Mouse (Mus musculus) hindbrain, embryonic 12.5 days (tissue): ENCODE results near the gene Arrdc5. TPM values are rescaled to one million over a fixed set of nuclear protein-coding genes. Genes with fewer than 3 reads are reported as not detected.
A peak's percentile ranks its signal among the peaks of the same experiment; 100 is the strongest.
"Not testable (repeated sequence)": the region's sequence is repeated elsewhere in the genome, so short reads cannot be mapped to it uniquely, and the experiment has no call there.

ENCODE experiments used
- ATAC-seq: fragments of 200-750 bp; cut with Nextera tagmentation; 2 replicates; pipeline ENCODE4 v1.8.0; 2017; ENCODE audit warnings: moderate TSS enrichment; ENCODE audit not compliant: low FRiP score
- H3K27ac ChIP-seq: fragments of 300-500 bp; sonication (generic); 2 replicates; pipeline ENCODE4 v1.5.1; 2016; ENCODE audit warnings: mild to moderate bottlenecking
- H3K27me3 ChIP-seq: fragments of 300-500 bp; sonication (generic); 2 replicates; pipeline ENCODE4 v1.6.1; 2016; ENCODE audit warnings: mild to moderate bottlenecking
- H3K36me3 ChIP-seq: fragments of 300-500 bp; sonication (generic); 2 replicates; pipeline ENCODE4 v1.6.1; 2016; ENCODE audit warnings: mild to moderate bottlenecking
- H3K4me1 ChIP-seq: fragments of 300-500 bp; sonication (generic); 2 replicates; pipeline ENCODE4 v1.6.1; 2016
- H3K4me2 ChIP-seq: fragments of 300-500 bp; sonication (generic); replicated peaks from 2 replicates; pipeline ENCODE4 v1.6.1; 2016; ENCODE audit warnings: mild to moderate bottlenecking
- H3K4me3 ChIP-seq: fragments of 300-500 bp; sonication (generic); 2 replicates; pipeline ENCODE4 v1.5.1; 2016; ENCODE audit warnings: mild to moderate bottlenecking
- H3K9ac ChIP-seq: fragments of 300-500 bp; sonication (generic); 2 replicates; pipeline ENCODE4 v1.6.1; 2016; ENCODE audit warnings: mild to moderate bottlenecking, moderate library complexity
- H3K9me3 ChIP-seq: fragments of 300-500 bp; sonication (generic); replicated peaks from 2 replicates; pipeline ENCODE4 v1.6.1; 2016; ENCODE audit warnings: mild to moderate bottlenecking
- WGBS: fragments of 180-500 bp; shearing (Covaris S2); methylation state at CpG from one replicate; pipeline ENCODE4 v1.1.7; 2016; 5-methylcytosine and 5-hydroxymethylcytosine counted together
- polyA plus RNA-seq: library from polyadenylated mRNA; unstranded; fragments of >200 nt; fragmentation: Nextera tagmentation; extraction: Ambion mirVana; gene quantifications from 2 replicates; pipeline ENCODE4 v1.2.1, GENCODE M21; 2016

The Arrdc5 gene
- polyA plus RNA-seq, 1 experiment from 2014 or later: not detected

GRCm38 (mm10) chr17:56272644-56273043 is 27.4 kb downstream of the Arrdc5 start:
- H3K4me1 ChIP-seq: peaks cover 23% of the 10 kb centered on the region
- no peaks in the 10 kb centered on the region for H3K36me3 ChIP-seq
- H3K4me2 ChIP-seq: no peak overlapping the region
- H3K27me3 ChIP-seq: no peaks in the 10 kb centered on the region
- H3K4me3 ChIP-seq: no peak overlapping the region
- no peak for ATAC-seq
- no peak overlapping the region; the same call in 1 of the 2 replicates for H3K9ac ChIP-seq
- WGBS: 86% methylated on average over 3 of the region's 3 CpGs
- H3K9me3 ChIP-seq: no peaks in the 10 kb centered on the region
- no peak overlapping the region for H3K27ac ChIP-seq

DNA sequence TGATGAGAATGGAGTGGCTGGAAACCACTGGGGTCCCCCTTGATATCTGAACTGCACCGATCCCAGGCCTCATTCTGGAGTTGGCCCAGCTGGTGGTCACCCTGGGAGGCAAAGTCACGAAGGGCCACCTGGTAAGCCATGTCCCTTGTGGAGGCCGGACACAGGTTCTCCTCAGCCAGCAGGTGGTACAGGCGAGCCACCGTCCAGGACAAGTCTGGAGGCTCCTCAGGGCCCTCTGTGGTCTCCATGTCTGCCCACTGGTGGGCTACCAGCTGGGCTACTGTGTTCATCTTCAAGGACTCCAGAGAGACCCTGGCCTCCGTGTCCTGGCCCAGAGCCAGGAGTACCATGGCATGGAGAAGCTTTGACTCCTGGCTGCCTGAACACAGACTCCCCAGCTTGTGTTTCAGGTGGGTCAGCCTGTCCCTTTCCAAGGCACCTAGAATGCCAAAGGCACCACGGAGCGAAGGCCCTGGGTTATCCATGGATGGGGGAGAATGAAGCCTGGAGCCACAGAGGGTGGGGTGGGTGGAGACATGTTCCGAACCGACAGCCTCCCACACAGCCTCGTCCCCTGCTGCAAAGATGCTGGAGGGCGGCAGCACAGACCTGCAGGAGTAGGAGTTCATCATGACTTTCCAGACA is 28.4 kb downstream of the Arrdc5 start:
- peaks cover 15% of the 10 kb centered on the region for H3K4me1 ChIP-seq
- ATAC-seq: no peak
- 83% methylated on average over 12 of the region's 12 CpGs for WGBS
- H3K9me3 ChIP-seq: no peaks in the 10 kb centered on the region
- H3K4me2 ChIP-seq: no peak overlapping the region
- no peaks in the 10 kb centered on the region for H3K36me3 ChIP-seq
- H3K27ac ChIP-seq: no peak overlapping the region
- H3K4me3 ChIP-seq: no peak overlapping the region
- no peak overlapping the region for H3K9ac ChIP-seq
- no peaks in the 10 kb centered on the region for H3K27me3 ChIP-seq

GRCm38 (mm10) chr17:56269741-56270140 is 30.3 kb downstream of the Arrdc5 start:
- peak overlapping the region; percentile 58; the same call in 1 of the 2 replicates for H3K27ac ChIP-seq
- ATAC-seq: peak; percentile 39
- peak overlapping the region; percentile 62 for H3K9ac ChIP-seq
- no peaks in the 10 kb centered on the region for H3K9me3 ChIP-seq
- peaks cover 7% of the 10 kb centered on the region for H3K4me1 ChIP-seq
- peaks cover 7% of the 10 kb centered on the region for H3K36me3 ChIP-seq
- 67% methylated on average over 3 of the region's 3 CpGs for WGBS
- peak overlapping the region; percentile 34 for H3K4me3 ChIP-seq
- H3K4me2 ChIP-seq: peak overlapping the region; percentile 60
- no peaks in the 10 kb centered on the region for H3K27me3 ChIP-seq

GRCm38 (mm10) chr17:56269153-56269630 is 30.9 kb downstream of the Arrdc5 start:
- Histone ChIP-seq H3K9ac (peak overlapping the region; percentile 62), H3K9me3 (no peaks in the 10 kb centered on the region), H3K36me3 (peaks cover 9% of the 10 kb centered on the region), H3K4me2 (peak overlapping the region; percentile 60), H3K27me3 (no peaks in the 10 kb centered on the region), H3K27ac (peak overlapping the region; percentile 58), H3K4me3 (peak overlapping the region; percentile 34), H3K4me1 (peaks cover 7% of the 10 kb centered on the region)
- peak; percentile 87 for ATAC-seq
- WGBS: 27% methylated on average over 12 of the region's 12 CpGs

- ATAC-seq: no peak
- no peak overlapping the region for H3K27ac ChIP-seq
- H3K4me1 ChIP-seq: peaks cover 13% of the 10 kb centered on the region
- no peaks in the 10 kb centered on the region for H3K27me3 ChIP-seq
- no peaks in the 10 kb centered on the region for H3K9me3 ChIP-seq
- 71% methylated on average over 3 of the region's 3 CpGs for WGBS
- no peak overlapping the region for H3K4me3 ChIP-seq
- no peak overlapping the region for H3K4me2 ChIP-seq
- peaks cover 23% of the 10 kb centered on the region for H3K36me3 ChIP-seq
- no peak overlapping the region for H3K9ac ChIP-seq
These were observed 33.8 kb downstream of the Arrdc5 start for GRCm38 (mm10) chr17:56266271-56266670.

DNA sequence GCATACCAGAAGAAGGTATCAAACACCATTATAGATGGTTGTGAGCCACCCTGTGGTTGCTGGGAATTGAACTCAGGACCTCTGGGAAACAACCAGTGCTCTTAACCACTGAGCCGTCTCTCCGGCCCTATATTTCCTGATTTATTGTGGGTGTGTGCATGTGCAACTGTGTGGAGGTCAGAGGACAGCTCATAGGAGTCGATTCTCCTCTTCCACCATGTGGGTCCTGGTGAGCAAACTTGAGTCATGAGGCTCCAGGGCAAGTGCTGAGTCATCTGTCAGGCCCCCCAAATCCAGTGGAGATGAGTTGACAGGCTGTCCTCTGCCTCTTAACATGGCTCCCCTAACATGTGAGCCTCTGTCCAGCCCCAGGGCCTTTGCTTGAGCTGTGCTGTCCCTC is 34.2 kb downstream of the Arrdc5 start:
- WGBS: 86% methylated on average over 3 of the region's 3 CpGs
- ATAC-seq: no peak
- H3K4me2 ChIP-seq: no peak overlapping the region
- no peaks in the 10 kb centered on the region for H3K9me3 ChIP-seq
- no peak overlapping the region for H3K27ac ChIP-seq
- H3K27me3 ChIP-seq: no peaks in the 10 kb centered on the region
- no peak overlapping the region for H3K4me3 ChIP-seq
- H3K9ac ChIP-seq: no peak overlapping the region
- peaks cover 27% of the 10 kb centered on the region for H3K36me3 ChIP-seq
- peaks cover 17% of the 10 kb centered on the region for H3K4me1 ChIP-seq

DNA sequence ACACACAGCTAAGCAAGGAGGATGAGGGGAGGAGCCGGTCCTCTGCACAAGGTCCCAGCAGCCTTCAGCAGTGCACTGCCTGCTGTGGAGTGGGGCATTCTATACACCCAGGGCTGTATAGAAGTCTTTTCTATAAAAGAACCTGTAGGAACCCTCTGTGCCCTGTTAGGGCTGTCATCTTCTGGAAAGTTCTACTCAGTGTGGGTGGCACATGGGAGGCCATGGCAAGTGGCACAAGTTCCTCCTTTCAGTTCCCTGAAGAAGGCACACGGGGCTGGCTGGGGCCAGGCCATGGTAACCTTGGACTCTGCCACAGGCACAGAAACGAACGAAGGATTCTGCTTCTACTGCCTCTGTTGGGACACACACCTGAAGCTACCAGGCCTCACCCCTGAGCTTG is 35.1 kb downstream of the Arrdc5 start:
- Histone ChIP-seq H3K9me3 (no peaks in the 10 kb centered on the region), H3K27ac (no peak overlapping the region), H3K36me3 (peaks cover 35% of the 10 kb centered on the region), H3K27me3 (no peaks in the 10 kb centered on the region), H3K4me3 (no peak overlapping the region), H3K4me1 (peaks cover 24% of the 10 kb centered on the region), H3K4me2 (no peak overlapping the region), H3K9ac (no peak overlapping the region)
- 95% methylated on average over 4 of the region's 4 CpGs for WGBS
- no peak for ATAC-seq

DNA sequence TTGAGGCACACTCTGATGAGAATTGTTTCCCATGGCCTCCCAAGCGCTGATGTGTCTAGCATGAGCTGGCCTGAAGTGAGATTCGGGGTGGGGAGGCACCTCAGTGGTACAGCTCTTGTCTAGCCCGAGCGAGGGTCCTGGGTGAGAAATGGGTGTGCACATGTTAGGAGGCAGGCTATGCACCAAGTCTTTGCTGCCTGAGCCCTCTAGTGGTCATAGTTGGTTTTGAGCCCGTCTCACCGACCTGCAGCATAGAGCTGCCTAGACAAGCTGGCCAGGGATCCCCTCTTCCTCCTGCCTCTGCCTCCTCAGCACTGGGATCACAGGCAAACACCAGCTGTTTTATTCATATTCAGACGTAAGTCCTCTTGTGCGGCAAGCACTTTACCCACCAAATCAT is 36.1 kb downstream of the Arrdc5 start:
- H3K4me1 ChIP-seq: peaks cover 27% of the 10 kb centered on the region
- H3K4me3 ChIP-seq: no peak overlapping the region
- no peak overlapping the region for H3K27ac ChIP-seq
- no peaks in the 10 kb centered on the region for H3K27me3 ChIP-seq
- H3K36me3 ChIP-seq: peaks cover 45% of the 10 kb centered on the region
- WGBS: 25% methylated on average over 8 of the region's 8 CpGs
- no peak overlapping the region for H3K4me2 ChIP-seq
- H3K9me3 ChIP-seq: no peaks in the 10 kb centered on the region
- peak; percentile 54; the same call in 1 of the 2 replicates for ATAC-seq
- H3K9ac ChIP-seq: no peak overlapping the region

DNA sequence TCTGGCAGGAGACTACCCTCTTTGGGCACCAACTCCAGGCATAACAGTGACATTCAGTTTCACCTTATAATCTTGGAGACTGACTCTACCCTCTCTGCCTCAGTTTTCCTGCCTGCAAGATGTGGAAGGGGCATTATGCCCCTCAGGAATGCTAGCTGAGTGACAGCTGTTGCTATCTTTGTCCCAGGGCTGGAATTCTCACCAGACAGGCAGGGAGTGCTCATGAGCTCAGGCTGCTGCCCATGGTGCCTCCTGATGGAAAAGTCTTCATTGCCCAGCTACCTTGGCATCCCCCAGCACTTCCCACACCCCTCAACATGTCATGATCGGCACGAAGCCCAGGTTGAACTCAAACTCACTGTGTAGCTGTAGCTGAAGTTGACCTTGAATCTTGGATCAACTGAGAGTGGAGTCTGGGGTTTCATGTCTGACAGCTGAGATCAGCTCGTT is 37.4 kb downstream of the Arrdc5 start:
- Histone ChIP-seq H3K4me1 (peaks cover 41% of the 10 kb centered on the region), H3K9ac (no peak overlapping the region)
- WGBS: 85% methylated on average over 3 of the region's 3 CpGs

DNA sequence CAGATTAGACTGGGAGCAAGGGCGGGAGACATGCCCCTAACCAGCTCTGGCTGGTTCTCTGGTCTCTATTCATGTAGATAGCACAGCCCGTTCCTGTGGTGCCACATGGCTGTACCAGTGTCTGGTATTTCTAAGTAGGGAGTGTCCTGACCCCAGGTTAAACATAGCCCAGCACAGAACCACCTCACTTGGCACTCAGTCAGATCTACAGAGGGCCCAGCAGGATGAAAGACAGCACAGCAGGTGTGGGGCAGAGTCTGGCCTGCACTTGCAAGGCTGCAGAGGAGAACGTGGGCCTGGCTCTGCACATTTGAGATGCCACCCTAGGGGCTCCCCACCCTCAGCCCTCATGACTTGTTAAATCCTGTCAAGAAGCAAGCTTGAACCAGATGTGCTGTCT is 38.9 kb downstream of the Arrdc5 start:
- H3K27ac ChIP-seq: no peak overlapping the region
- no peak overlapping the region for H3K4me2 ChIP-seq
- no peak overlapping the region for H3K9ac ChIP-seq
- 74% methylated on average over 3 of the region's 3 CpGs for WGBS
- peaks cover 46% of the 10 kb centered on the region for H3K4me1 ChIP-seq
- peaks cover 56% of the 10 kb centered on the region for H3K36me3 ChIP-seq
- no peaks in the 10 kb centered on the region for H3K9me3 ChIP-seq
- no peak overlapping the region for H3K4me3 ChIP-seq
- ATAC-seq: no peak
- H3K27me3 ChIP-seq: no peaks in the 10 kb centered on the region

More for the DNA sequence above, 37.4 kb downstream of the Arrdc5 start:
- peaks cover 56% of the 10 kb centered on the region for H3K36me3 ChIP-seq
- H3K27ac ChIP-seq: no peak overlapping the region
- H3K9me3 ChIP-seq: no peaks in the 10 kb centered on the region
- H3K4me3 ChIP-seq: no peak overlapping the region; the same call in 1 of the 2 replicates
- H3K27me3 ChIP-seq: no peaks in the 10 kb centered on the region
- H3K4me2 ChIP-seq: no peak overlapping the region
- ATAC-seq: no peak

DNA sequence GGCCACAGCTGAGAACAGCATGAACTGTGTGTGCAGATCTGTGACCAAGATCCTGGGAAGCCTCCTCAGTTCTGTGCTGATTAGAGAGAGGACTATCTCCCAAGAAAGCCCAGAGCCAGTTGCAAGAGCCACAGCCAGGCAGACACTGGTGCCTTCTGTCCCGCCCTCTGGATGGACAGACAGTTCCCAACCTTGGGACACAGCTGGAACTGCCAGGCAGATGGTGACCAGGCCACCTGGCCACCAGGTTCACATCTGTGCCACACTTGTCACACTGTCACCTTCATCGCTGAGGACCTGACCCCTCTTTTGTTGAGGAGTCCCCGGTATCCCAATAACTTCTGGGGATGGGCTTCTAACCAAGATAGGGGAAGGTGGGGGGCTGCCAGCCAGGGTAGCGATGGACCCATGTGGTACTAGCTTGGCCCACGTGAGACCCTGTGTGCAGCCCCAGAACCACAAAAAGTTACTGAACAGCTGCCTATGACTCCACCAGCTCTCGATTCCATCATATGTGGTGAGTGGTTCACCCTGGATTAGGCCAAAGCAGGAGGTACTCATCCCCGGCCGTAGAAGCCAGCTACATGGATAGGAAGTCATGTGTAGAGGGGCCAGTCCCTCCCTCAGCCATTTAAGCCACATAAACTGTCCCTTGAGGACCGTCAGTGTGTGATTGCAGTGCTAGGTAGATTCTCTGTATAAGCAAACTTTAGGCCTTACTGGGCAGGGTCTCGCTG is 40.6 kb downstream of the Arrdc5 start:
- H3K27me3 ChIP-seq: 0 out of 2 replicates have a peak, but pooled peaks cover 3% of the 10 kb centered on the region
- no peak overlapping the region for H3K4me3 ChIP-seq
- H3K9ac ChIP-seq: no peak overlapping the region

GRCm38 (mm10) chr17:56258812-56259211 is 41.3 kb downstream of the Arrdc5 start:
- Histone ChIP-seq H3K36me3 (peaks cover 47% of the 10 kb centered on the region), H3K4me2 (peak overlapping the region; percentile 99; the same call in 1 of the 2 replicates)
- WGBS: 72% methylated on average over 2 of the region's 2 CpGs

More for the DNA sequence above, 40.6 kb downstream of the Arrdc5 start:
- H3K27ac ChIP-seq: no peak overlapping the region
- H3K9me3 ChIP-seq: no peaks in the 10 kb centered on the region
- H3K4me1 ChIP-seq: peaks cover 46% of the 10 kb centered on the region
- peaks cover 47% of the 10 kb centered on the region for H3K36me3 ChIP-seq
- no peak for ATAC-seq
- 0 out of 2 replicates have a peak overlapping the region, but pooled peaks have one; percentile 1 for H3K4me2 ChIP-seq
- 90% methylated on average over 10 of the region's 10 CpGs for WGBS

More at GRCm38 (mm10) chr17:56258812-56259211, 41.3 kb downstream of the Arrdc5 start:
- not testable (repeated sequence) for H3K4me3 ChIP-seq, H3K9ac ChIP-seq, ATAC-seq, H3K27ac ChIP-seq, H3K9me3 ChIP-seq, H3K27me3 ChIP-seq
- peaks cover 44% of the 10 kb centered on the region for H3K4me1 ChIP-seq
